Mouse (Mus musculus) frontal cortex, postnatal 10 days (tissue): ENCODE results near the gene Elf4.

ENCODE experiments used
- DNase-seq, 2 experiments: peaks; one replicate each; pipeline ENCODE4 v3.0.0; 2022; ENCODE audit warnings: low spot score in 2 of 2, mixed read lengths in 1 of 2

Gene Elf4

GRCm38 (mm10) chrX:48383643-48384042 is 79.3 kb downstream of the Elf4 start:
- DNase-seq = peak in 1 of 2 experiments; percentile 18

GRCm38 (mm10) chrX:48367841-48368240 is 95.1 kb downstream of the Elf4 start:
- DNase-seq = no peak

GRCm38 (mm10) chrX:48365836-48366577 is 96.9 kb downstream of the Elf4 start:
- DNase-seq = no peak
